Mouse (Mus musculus) G1E (cell line): Measurements from ENCODE around the gene Nme3. TPM values are rescaled to one million over a fixed set of nuclear protein-coding genes. Genes with fewer than 3 reads are reported as not detected.

Experiments used
- ATAC-seq: 2 replicates; pipeline ENCODE4 v1.8.0; 2016; ENCODE audit warnings: mild to moderate bottlenecking; ENCODE audit not compliant: insufficient number of reproducible peaks, poor library complexity, low FRiP score, severe bottlenecking; ENCODE audit errors: extremely low read depth
- DNase-seq: peaks from one replicate; pipeline ENCODE4 v3.0.0; 2012; ENCODE audit warnings: low spot score
- H3K27me3 ChIP-seq: 2 replicates; pipeline ENCODE4 v1.6.1; 2012; ENCODE audit warnings: mild to moderate bottlenecking, low read length, inconsistent platforms; ENCODE audit not compliant: insufficient read depth
- H3K36me3 ChIP-seq: replicated peaks from 2 replicates; pipeline ENCODE3; 2012; ENCODE audit warnings: mild to moderate bottlenecking, inconsistent platforms
- H3K4me1 ChIP-seq: 2 replicates; pipeline ENCODE4 v1.6.1; 2012; ENCODE audit warnings: low read depth, low read length, inconsistent platforms, mixed read lengths; ENCODE audit not compliant: insufficient read depth
- H3K4me3 ChIP-seq: 2 replicates; pipeline ENCODE4 v1.5.1; 2012; ENCODE audit warnings: low read depth, mild to moderate bottlenecking, inconsistent platforms, low read length, moderate library complexity, mixed read lengths
- H3K9me3 ChIP-seq: replicated peaks from 2 replicates; pipeline ENCODE4 v1.6.1; 2012; ENCODE audit warnings: inconsistent platforms
- CTCF ChIP-seq: IDR thresholded peaks from 2 replicates; pipeline ENCODE4 v1.5.1; 2012; ENCODE audit warnings: low read depth, low read length, inconsistent platforms, mixed read lengths
- GATA1 ChIP-seq: IDR thresholded peaks from 2 replicates; pipeline ENCODE4 v1.6.1; 2012; ENCODE audit warnings: borderline replicate concordance, low read length, inconsistent platforms, mixed read lengths
- GATA2 ChIP-seq: IDR thresholded peaks from 2 replicates; pipeline ENCODE4 v1.6.1; 2012; ENCODE audit warnings: low read depth, low read length, inconsistent platforms, borderline replicate concordance
- POLR2AphosphoS5 ChIP-seq: IDR thresholded peaks from 2 replicates; pipeline ENCODE4 v1.6.1; 2012; ENCODE audit warnings: low read depth, low read length, inconsistent platforms; ENCODE audit not compliant: insufficient replicate concordance
- TAL1 ChIP-seq: conservative IDR thresholded peaks from 2 replicates; pipeline ENCODE4 v1.6.1; 2012; ENCODE audit warnings: low read depth, low read length, inconsistent platforms, mixed read lengths
- polyA plus RNA-seq: library from polyadenylated mRNA; stranded (reverse); fragments of >175 nt; gene quantifications from 2 replicates; pipeline ENCODE4 v1.2.3, GENCODE M21; 2012
- total RNA-seq, 2 experiments: library from RNA; stranded (forward) in 1 of 2; stranded (reverse) in 1 of 2; fragments of 200-1000 nt in 1 of 2; fragments of >200 nt in 1 of 2; fragmentation: Nextera tagmentation in 1 of 2; gene quantifications; 2 replicates each; pipeline ENCODE4 v1.2.3; 2014 to 2017

The Nme3 gene
- total RNA-seq (2014; fragmentation: Nextera tagmentation) (5.6 and 9.5 TPM in 2 replicates), total RNA-seq (2017) (29.0 and 32.5 TPM in 2 replicates), polyA plus RNA-seq (20.2 and 26.8 TPM in 2 replicates)

DNA sequence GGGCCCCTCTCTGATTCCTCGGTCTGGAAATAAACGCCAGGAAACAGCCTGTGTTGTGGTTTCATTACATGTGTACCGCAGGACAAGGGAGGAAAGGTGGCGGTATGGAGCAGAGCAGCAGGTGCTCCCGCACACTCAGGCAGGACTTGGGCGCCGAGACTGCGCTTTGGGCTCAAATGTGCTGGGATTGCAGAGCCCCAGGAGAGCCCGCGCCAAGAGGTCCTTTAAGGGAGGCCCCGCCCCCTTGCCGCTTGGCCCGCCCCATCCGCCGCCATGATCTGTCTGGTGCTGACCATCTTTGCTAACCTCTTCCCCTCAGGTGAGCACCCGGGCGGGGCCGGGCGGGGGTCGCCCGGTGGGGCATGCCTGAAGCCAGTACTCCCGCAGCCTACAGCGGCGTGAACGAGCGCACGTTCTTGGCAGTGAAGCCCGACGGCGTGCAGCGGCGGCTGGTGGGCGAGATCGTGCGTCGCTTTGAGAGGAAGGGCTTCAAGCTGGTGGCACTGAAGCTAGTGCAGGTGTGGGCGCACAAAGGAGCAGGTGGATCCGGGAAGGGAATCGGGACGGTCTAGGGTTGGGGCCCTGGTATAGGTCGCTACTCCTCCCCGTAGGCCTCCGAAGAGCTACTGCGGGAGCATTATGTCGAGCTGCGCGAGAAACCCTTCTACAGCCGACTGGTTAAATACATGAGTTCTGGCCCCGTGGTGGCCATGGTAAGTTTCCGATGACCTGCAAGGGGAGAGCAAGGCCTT lies at the start of gene Nme3:
Gene Nme3 (plus strand): TSS at position 260 of the 752 bp plus-strand sequence.
- Histone ChIP-seq H3K27me3 (no peaks in the 10 kb centered on the region), H3K36me3 (peaks cover 86% of the 10 kb centered on the region), H3K4me1 (peaks cover 70% of the 10 kb centered on the region), H3K4me3 (peak within 1 kb of the TSS; percentile 92), H3K9me3 (no peaks in the 10 kb centered on the region)
- TF ChIP-seq POLR2AphosphoS5 (no peak), CTCF (no peak), GATA1 (no peak), GATA2 (no peak), TAL1 (no peak)
- ATAC-seq (peak; percentile 37; the same call in 1 of the 2 replicates), DNase-seq (peak; percentile 86)

DNA sequence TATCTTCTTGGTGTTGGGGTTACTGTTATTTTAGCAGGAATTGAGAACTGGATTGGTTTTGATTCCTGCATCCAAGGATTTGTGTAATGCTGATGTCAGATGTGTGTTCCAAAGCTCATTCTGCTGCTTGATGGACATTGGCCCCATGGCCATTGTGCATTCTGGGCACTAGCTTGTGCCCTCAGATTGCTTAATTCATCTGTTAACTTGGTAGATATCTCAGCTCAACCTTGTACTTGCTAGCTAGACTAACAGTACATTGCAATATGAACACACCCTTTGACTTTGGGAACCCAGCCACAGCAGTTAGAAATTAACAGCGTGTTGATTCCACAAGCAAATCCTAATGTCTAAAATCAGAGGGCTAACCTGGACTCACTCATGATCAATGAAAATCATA lies 48.9 kb upstream of the Nme3 start:
- no peak overlapping the region for H3K4me3 ChIP-seq
- no peaks in the 10 kb centered on the region for H3K27me3 ChIP-seq

DNA sequence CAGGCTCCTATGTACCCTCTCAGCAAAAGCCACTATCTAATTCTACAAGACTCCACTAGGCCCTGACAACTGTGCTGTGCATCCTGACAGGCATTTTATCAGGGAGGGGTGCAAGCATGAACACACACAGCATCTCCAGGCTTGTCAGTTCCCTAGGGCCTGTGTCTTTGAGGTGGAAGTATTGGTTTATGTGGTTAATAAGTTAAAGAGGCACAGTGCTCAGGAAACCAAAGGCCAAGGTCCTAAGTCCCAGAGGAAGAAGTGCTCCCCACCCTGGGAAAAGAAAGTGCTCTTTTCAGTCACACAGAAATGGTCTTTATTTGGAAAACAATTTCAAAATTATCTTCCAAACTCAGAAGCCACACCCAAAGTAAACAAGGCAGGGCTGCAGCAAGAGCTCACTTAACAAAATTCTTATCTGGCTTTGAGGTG lies 47.7 kb upstream of the Nme3 start:
- Histone ChIP-seq H3K36me3 (peaks cover 34% of the 10 kb centered on the region), H3K4me1 (peaks cover 17% of the 10 kb centered on the region), H3K27me3 (no peaks in the 10 kb centered on the region), H3K4me3 (peak overlapping the region; percentile 81), H3K9me3 (no peaks in the 10 kb centered on the region)
- TF ChIP-seq GATA2 = no peak
- no peak for TF ChIP-seq CTCF
- no peak for TF ChIP-seq GATA1
- TF ChIP-seq POLR2AphosphoS5 = no peak
- TF ChIP-seq TAL1 = no peak
- ATAC-seq (no peak), DNase-seq (no peak)

More for the DNA sequence above, 48.9 kb upstream of the Nme3 start:
- TF ChIP-seq TAL1 = no peak
- no peak for TF ChIP-seq GATA1
- no peak for TF ChIP-seq POLR2AphosphoS5
- TF ChIP-seq GATA2 = no peak
- TF ChIP-seq CTCF = no peak
- ATAC-seq = no peak
- Histone ChIP-seq H3K36me3 (peaks cover 23% of the 10 kb centered on the region), H3K4me1 (peaks cover 15% of the 10 kb centered on the region), H3K9me3 (no peaks in the 10 kb centered on the region)
- DNase-seq = no peak

DNA sequence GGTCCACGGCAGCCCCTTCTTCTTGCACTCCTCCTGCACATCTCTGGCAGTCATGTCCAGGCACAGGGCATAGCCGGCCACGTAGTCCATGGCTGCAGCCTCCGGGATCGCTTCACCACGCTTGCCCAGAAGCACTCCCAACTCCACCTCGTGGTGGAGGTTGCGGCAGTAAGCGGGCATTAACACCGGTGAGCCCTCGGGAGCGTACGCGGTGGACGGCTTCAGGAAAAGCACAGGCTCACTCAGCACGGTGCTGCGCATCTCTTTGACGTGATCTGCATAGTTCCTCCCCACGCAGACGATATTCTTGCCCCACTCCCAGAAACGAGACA lies 46.6 kb upstream of the Nme3 start:
- DNase-seq (no peak), ATAC-seq (no peak)
- Histone ChIP-seq H3K27me3 (no peaks in the 10 kb centered on the region), H3K4me1 (peaks cover 17% of the 10 kb centered on the region), H3K36me3 (peaks cover 39% of the 10 kb centered on the region), H3K9me3 (no peaks in the 10 kb centered on the region), H3K4me3 (peak overlapping the region; percentile 81)
- TF ChIP-seq GATA1 = no peak
- peak; percentile 83; the same call in 1 of the 2 replicates for TF ChIP-seq POLR2AphosphoS5

DNA sequence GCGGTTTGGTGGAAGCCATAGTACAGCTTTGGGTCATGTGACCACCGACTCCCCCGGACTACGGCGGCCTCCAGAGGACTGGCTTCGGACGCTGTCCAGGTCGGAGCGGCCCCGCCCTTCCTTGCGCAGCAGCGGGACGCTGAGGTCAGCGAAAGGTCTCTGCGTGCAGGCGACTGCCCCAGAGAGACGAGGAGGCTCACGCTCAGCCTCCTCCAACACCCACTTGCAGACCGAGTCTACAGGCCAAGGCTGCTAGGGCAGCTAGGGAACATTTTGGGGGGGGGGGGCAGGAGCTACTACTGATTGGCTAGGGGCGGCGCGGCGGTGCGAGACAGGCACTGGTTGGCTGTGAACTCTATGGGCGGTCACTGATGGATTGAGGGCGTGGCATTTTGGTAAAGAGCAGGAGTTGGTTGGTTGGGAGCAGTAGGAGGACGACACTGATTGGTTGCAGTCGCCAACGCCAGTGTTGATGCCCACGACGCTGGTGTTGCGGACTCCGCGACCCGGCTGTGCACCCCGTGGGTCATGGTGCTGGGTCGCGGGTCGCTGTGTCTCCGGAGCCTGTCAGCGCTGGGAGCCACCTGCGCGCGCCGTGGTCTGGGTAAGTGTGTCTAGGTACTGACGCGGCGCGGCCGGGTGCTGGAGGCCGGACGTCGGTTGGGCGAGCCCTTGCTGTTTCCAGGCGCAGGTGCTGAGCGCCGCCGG lies 46.1 kb upstream of the Nme3 start, which contains the start of gene Fahd1:
Gene Fahd1 (minus strand): TSS at position 300 of the 708 bp plus-strand sequence.
- ATAC-seq = peak; percentile 97
- Histone ChIP-seq H3K27me3 (no peaks in the 10 kb centered on the region), H3K4me3 (peak within 1 kb of the TSS; percentile 81), H3K9me3 (no peaks in the 10 kb centered on the region), H3K4me1 (peaks cover 17% of the 10 kb centered on the region), H3K36me3 (peaks cover 40% of the 10 kb centered on the region)
- TF ChIP-seq GATA2 (no peak), GATA1 (no peak), TAL1 (no peak), CTCF (no peak), POLR2AphosphoS5 (no peak)
- DNase-seq = peak; percentile 99

DNA sequence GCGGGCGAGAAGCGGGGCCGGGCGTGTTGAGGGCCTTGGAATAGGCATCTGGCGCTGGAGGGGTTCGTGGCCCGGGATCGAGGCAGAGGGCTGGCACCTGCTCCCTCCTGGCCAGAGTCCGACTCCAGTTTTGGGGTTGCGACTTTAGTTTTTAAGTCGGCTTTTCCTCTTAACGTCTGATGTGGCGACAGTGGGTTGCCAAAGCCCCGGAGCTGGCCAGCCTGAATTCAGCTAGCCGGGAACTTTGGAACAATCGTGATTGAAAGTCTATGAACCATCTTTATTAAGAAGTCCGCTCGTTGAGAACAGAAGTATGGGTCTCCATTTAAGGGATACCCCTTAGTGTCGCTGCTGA lies 45.5 kb upstream of the Nme3 start:
- Histone ChIP-seq H3K4me1 (peaks cover 17% of the 10 kb centered on the region), H3K4me3 (peak overlapping the region; percentile 81), H3K9me3 (no peaks in the 10 kb centered on the region), H3K27me3 (no peaks in the 10 kb centered on the region), H3K36me3 (peaks cover 46% of the 10 kb centered on the region)
- no peak for DNase-seq
- TF ChIP-seq GATA1 (no peak), GATA2 (no peak), CTCF (no peak), POLR2AphosphoS5 (no peak), TAL1 (no peak)
- no peak for ATAC-seq
